Mouse (Mus musculus) urinary bladder, postnatal 4 days (tissue): Measurements from ENCODE around the gene Kcnk12.

ENCODE experiments used
- DNase-seq, 2 experiments: peaks; one replicate each; pipeline ENCODE4 v3.0.0; 2021 to 2022; ENCODE audit warnings: low spot score in 2 of 2

Kcnk12 gene

DNA sequence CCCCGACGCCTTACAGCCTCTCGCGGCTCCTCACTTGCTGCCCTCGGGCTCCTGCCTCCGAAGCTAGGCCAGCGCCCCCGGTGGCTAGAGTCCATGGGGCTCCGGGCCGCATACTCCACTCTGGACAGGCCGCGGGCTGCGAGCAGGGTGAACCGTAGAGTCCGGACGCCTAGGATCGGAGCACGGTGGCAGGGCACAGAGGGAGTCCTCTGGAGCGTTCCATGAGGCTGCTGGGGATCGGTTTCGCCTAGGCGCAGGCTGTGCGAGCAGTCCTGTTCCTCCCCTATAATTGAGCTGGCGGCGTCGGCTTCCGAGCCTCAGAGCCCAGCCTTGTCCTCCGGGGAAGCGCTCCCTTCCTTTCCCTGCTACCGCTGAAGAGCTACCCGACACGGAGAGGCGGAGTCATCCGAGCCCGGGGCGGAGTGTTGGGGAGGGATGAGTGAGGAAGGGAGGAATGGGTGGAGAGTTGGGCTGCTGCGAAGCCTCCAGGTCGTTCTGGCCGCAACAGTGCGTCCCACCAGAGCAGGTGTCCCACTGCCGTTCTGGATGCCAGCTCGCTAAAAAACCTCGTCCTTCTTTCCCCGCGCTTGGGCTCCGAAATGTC lies at the start of gene Kcnk12:
Gene Kcnk12, minus strand, starts transcription at position 307 of the 604 bp plus-strand sequence.
- no peak for DNase-seq

- DNase-seq: no peak
These were observed 44.4 kb upstream of the Kcnk12 start for GRCm38 (mm10) chr17:87842156-87842555.

DNA sequence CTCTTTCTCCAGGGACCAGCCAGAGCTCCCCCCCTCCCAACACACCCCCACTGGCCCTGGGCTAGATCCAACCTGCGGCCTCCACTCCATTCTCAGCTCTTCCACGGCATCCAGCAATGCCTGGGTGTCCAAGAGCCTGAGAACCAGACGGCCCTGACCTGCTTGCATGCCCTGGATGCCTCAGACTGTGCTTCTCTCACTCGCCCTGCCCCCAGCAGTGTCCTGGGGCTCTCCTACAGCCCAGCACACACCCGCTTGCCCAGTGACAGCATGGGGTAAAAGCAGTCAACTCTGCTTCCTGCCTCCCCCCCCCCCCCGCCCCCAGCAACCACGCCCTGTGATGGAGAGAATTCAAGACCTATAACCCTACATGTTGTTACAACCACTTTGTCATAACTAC lies 42.3 kb upstream of the Kcnk12 start:
- no peak for DNase-seq

- no peak for DNase-seq
These were observed 37.1 kb upstream of the Kcnk12 start for GRCm38 (mm10) chr17:87834850-87835249.

- DNase-seq: no peak
These were observed 29.1 kb upstream of the Kcnk12 start for GRCm38 (mm10) chr17:87826909-87827308.

DNA sequence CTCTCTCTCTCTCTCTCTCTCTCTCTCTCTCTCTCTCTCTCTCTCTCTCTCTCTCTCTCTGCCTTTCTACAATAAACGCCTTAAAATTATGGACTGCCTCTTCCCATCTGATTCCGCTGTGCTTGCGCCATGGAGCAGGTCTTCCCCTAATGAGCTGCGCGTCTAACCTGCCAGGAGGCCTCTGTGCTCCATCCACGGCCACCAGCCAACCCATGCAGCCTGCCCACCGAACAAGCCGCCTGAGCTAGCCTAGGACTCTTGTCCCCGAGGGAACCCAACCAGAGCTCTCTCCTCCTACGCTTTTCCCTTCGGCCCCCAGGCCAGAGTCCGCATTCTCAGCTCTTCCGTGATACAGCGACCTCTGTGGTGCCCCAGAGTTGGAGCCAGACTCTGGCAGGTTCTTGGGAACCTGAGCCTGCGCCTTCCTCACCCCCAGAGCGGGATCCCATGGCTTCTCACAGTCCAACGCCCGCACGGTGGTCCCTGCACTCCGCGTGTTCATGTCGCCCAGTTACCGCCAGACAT lies 28.3 kb upstream of the Kcnk12 start:
- DNase-seq: no peak

- DNase-seq: no peak
These were observed 27.7 kb upstream of the Kcnk12 start for GRCm38 (mm10) chr17:87825454-87826008.

DNA sequence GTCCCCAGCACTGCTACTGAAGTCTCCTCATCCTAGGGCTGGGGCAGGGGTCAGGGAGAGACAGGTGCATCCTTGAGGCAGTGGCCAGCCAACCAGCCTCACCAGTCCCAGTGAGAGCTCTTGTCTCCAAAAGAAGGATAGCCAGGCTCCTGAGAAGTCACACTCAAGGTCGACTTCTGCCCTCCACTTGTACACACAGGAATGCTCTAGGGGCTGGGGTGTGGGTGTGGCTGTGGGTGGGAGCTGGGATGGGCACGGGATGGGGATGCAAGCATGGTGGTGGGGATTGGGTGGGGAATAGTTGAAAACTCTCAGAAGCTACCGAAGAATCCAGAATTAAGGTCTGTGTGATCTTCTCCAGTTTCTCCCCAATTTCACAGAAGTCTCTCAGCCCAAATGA lies 25.2 kb upstream of the Kcnk12 start:
- DNase-seq: no peak

DNA sequence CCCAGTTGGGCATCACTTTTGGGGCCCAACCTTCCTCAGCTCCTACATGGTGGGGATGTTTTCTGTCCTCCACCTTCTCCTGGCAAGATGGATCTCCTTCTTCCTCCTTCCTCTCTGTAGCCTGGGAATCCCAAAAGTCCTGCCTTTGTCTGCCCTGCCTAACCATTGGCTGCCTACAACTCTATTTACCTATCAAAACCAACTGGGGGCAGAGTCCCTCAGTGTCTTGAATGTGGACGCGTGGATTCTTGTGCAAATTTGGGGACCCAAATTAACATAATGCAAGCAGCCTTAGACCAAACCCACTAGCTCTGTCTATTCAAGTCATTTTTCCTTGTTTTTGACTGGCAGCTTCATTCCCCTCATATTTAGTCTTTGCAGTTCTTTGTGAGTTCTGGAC lies 11.8 kb upstream of the Kcnk12 start:
- DNase-seq: no peak

- DNase-seq: no peak
These were observed 2.1 kb upstream of the Kcnk12 start for GRCm38 (mm10) chr17:87799948-87800340.

GRCm38 (mm10) chr17:87799212-87799947 lies 1.6 kb upstream of the Kcnk12 start:
- no peak for DNase-seq

GRCm38 (mm10) chr17:87798423-87798941 lies 688 bp upstream of the Kcnk12 start:
- peak; percentile 56 to 79 for DNase-seq

DNA sequence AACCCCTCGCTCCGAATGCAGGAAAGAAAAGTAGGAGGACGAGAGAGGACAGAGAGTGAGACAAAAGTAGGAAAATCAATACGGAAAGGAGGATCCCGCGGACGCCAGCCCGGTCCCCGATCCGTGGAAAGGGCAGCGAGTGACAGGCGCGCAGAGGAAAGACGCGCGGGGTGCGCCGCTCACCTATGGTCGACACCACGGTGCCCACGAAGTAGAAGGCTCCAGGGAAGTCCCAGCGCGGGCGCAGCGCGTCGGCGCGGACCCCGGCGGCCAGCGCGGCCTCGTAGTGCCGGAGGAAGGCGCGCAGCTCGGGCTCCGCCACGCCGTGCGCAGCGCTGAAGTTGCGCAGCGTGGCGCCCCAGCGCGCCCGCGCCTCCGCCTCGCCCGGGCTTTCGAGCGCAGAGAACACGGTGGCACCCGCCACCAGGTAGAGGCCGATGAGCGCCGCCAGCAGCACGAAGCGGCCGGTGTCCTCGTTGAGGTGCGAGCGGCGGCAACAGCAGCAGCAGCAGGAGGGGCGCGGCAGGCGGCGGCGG lies 845 bp downstream of the Kcnk12 start:
- DNase-seq: no peak

GRCm38 (mm10) chr17:87795927-87796714 lies 1.7 kb downstream of the Kcnk12 start:
- no peak for DNase-seq

- DNase-seq: peak in 1 of 2 experiments; percentile 11
These were observed 3.0 kb downstream of the Kcnk12 start for GRCm38 (mm10) chr17:87794801-87795200.

DNA sequence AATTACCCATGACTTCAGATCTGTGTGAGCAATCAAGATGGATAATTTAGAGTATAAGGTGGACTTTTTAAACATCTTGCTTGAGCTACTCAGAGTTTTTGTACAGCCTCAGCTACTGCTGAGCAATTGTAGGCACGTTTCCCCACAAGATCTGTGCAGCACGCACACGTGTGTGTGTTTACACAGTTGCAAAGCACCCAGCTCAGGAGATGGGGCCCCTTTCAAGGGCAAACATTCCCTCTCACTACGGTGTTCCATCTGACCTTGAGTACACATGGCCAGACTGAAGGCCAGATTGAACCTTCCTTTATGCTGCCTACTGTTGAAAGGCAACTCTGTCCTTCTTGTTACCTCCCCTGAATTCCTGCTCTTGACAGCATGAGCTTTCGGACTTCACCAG lies 4.5 kb downstream of the Kcnk12 start:
- peak in 1 of 2 experiments; percentile 13 for DNase-seq

DNA sequence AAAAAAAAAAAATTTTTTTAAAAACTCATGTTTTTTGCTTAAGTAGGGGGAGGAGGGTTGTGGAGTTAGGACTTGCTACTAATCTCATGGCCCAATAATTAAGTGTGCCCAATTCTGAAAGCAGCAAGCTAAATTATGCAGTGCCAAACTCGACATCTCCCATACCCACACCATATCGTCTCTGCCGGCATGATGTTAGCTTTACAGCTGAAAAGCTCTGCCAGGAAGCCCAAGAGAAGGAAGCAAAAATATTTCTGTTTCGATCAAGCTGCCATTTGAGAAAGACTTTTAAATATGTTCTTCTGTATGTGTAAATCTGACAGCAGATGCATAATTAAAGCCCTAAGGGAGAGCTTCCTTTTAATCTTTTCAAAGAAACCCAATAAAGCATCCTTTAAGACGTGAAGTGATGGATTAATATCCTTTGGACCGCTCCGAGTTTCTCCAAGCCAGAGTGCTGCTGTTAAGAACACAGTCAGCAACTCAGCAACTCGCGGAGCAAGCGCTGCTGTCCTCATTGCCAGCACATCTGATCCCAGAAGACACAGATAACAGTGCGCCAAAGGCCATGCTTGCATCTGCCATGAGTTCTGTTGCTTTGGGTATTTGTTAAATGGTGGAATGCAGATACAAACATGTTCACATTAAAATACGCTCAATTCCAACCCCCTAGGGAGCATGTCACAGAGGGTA lies 5.0 kb downstream of the Kcnk12 start:
- peak; percentile 10 to 39 for DNase-seq

DNA sequence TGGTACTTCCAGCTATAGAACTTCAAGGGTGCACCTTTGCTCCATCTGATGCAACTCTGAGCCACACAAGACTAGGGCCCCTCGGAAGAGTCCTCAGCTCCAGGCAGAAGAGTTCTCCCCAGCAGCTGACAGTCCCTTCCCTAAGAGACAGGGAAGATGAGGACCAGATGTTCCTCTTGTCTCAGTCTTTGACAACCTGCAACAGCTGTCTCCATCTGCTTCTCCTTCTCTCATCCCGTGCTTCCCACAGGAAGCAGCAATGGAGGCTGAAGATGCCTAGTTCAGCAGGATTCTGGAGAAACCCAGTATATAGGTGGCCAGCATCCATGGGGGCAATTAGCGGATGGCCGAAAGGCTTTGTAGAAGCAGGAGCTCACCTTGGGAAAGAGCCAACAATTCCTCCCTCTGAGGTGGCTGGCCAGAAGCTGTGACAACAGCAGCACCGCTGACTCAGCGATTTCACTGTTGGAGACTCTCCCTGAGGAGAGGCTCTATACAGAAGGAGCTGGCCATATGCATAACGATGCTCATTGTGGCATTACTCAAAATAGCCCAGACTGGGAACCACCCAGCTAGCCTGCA lies 6.2 kb downstream of the Kcnk12 start:
- DNase-seq: peak; percentile 13 to 55

DNA sequence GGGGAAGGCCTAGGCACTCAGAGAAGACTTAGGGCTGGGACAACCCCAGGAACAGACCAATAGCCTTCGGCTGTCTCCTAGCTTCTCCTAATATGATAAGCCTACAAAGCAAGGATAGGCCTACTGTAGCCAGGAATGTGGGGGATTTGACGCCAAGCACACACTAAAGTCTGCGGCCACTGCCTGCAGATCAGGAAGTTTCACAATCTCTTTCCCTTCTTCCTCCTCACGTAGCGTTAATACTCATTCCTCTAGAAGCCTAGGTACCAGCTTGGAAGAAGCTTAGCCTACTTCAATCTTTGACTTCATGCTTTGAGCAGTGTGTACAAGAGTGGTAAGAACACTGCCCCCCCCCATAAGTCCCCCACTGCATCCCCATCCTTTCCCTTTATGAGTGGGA lies 7.1 kb downstream of the Kcnk12 start:
- DNase-seq: peak in 1 of 2 experiments; percentile 12

DNA sequence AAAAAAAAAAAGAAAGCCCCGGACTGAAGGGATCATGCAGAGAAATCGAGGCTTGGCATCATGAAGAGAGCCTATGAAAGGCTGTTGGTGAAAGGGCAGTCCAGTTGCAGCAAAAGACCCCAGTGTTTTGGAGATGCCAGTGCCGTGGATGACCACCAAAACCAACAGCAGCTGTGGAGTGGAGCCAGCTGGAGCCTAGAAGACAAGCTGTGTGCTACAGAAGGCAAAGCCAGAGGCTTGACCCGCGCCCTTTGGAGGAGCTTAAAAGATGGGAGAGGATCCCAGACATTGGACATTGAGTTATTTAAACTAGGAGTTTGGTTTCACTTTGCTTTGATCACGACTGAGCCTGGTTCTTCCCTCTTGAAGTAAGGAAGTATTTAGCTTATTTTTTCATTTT lies 9.6 kb downstream of the Kcnk12 start:
- peak in 1 of 2 experiments; percentile 53 for DNase-seq

DNA sequence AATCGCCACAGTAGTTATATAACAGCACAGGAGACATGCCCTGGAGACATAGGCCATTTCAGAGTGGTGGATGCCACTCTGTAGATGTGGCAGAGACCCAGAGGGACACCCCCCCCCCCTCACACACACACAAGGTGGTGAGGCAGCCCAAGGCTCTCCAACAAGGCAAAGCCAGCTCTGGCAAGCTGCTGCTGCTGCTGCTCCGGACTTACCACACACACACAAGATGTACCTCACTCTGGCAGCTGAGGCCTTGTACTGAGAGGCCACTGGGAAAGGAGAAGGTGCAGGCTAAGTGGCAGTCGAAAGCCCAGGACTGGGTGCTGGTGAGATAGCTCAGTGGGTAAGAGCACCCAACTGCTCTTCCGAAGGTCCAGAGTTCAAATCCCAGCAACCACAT lies 10.1 kb downstream of the Kcnk12 start:
- peak; percentile 10 to 50 for DNase-seq
